Comparison of ENCODE assay signal across 9 mouse cellular contexts in the genomic region with DNA sequence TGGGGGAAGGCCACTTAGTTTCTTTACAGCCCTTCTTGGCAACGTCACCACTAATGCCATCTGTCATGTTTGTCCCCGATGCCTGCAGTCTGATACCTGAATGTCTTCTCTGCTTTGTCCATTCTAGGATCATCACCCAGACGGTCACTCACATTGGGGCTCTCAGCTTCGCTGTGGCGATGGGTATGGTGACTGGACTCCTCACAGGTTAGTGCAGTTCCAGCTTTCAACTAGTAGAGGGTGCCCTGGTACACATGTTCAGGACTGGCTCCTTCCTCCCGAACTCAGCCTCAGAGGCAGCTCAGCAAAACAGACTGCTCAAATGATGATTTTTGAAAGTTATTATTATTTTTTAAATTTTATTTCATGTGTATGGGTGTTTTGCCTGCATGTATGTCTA. TPM values are rescaled to one million over a fixed set of nuclear protein-coding genes. Genes with fewer than 3 reads are reported as not detected.
DNase-seq lines count a peak whose midpoint lies in the region; ATAC-seq and TF ChIP-seq lines count a peak whose summit lies in the region.
"Had no signal": no experiment of that assay in that cellular context is flagged by ENCODE, and none has a peak within 500 bp of the region (broad histone marks: within the 10 kb centered on the region; RNA-seq: fewer than 3 reads in every experiment).

No protein-coding gene starts in this region.

- POLR2A ChIA-PET in Patski (lab: Charles Lee): interaction anchor here (0.6 to 1.1 kb wide), 2 partner anchors 21 to 310 kb away, joined by 3 to 4 read pairs; no protein-coding TSS in a partner anchor

- in situ Hi-C loops in Patski (cut with MboI; ENCODE audit: low pct_unique_long_range_greater_than_20kb): no loop called here

- H3K9me3 ChIP-seq in kidney, embryonic 15.5 days (replicated peaks): no peaks in the 10 kb centered on the region
- no peaks in the 10 kb centered on the region for H3K9me3 ChIP-seq in limb, embryonic 10.5 days (replicated peaks)
- no peaks in the 10 kb centered on the region for H3K9me3 ChIP-seq in hindbrain, embryonic 13.5 days
- H3K9me3 ChIP-seq: neural tube, embryonic 12.5 days had no signal

- no peak overlapping the region for H3K27ac ChIP-seq in kidney, adult 2 months (ENCODE audit: insufficient read depth, low read depth, low read length)
- no peak overlapping the region for H3K27ac ChIP-seq in kidney, embryonic 15.5 days
- H3K27ac ChIP-seq in layer of hippocampus, adult 2 months: no peak overlapping the region
- no peak overlapping the region for H3K27ac ChIP-seq in limb, embryonic 10.5 days
- H3K27ac ChIP-seq in hindbrain, embryonic 13.5 days: no peak overlapping the region
- H3K27ac ChIP-seq: neural tube, embryonic 12.5 days had no signal

- no peaks in the 10 kb centered on the region for H3K36me3 ChIP-seq in kidney, adult 2 months (ENCODE audit: control insufficient read depth, insufficient read depth, low read length)
- peaks cover 21% of the 10 kb centered on the region for H3K36me3 ChIP-seq in kidney, embryonic 15.5 days
- peaks cover 30% of the 10 kb centered on the region for H3K36me3 ChIP-seq in limb, embryonic 10.5 days
- peaks cover 19% of the 10 kb centered on the region for H3K36me3 ChIP-seq in hindbrain, embryonic 13.5 days

- H3K4me1 ChIP-seq in kidney, adult 2 months (ENCODE audit: control insufficient read depth, insufficient read depth, low read length): no peaks in the 10 kb centered on the region
- H3K4me1 ChIP-seq in kidney, embryonic 15.5 days: no peaks in the 10 kb centered on the region
- H3K4me1 ChIP-seq in limb, embryonic 10.5 days: peaks cover 11% of the 10 kb centered on the region
- H3K4me1 ChIP-seq in hindbrain, embryonic 13.5 days (replicated peaks): 0 out of 2 replicates have a peak, but pooled peaks cover 3% of the 10 kb centered on the region

- no peak overlapping the region for H3K4me2 ChIP-seq in kidney, embryonic 15.5 days
- no peak overlapping the region for H3K4me2 ChIP-seq in hindbrain, embryonic 13.5 days
- H3K4me2 ChIP-seq: neural tube, embryonic 12.5 days had no signal

- CTCF ChIA-PET in Patski (lab: Charles Lee): interaction anchor here (0.8 to 1.3 kb wide), 6 partner anchors 8 to 21 kb away, joined by 3 to 14 read pairs (median 3); no protein-coding TSS in a partner anchor

- peak; percentile 31; the same call in 1 of the 2 replicates for TF ChIP-seq CTCF in kidney, adult 2 months (conservative IDR thresholded peaks at IDR 0.05; ENCODE audit: insufficient read depth, insufficient read length, low read depth, low read length)
- peak; percentile 87 for TF ChIP-seq CTCF in Patski (IDR thresholded peaks at IDR 0.05)
- TF ChIP-seq CTCF in layer of hippocampus, adult 2 months (conservative IDR thresholded peaks at IDR 0.05): peak; percentile 89

- TF ChIP-seq POLR2A in kidney, adult 2 months (IDR thresholded peaks at IDR 0.05; ENCODE audit: low read depth, low read length): no peak

- DNase-seq in kidney, adult 2 months: peak; percentile 73
- DNase-seq in Patski (ENCODE audit: low read depth, low spot score): no peak
- DNase-seq in cerebellum, postnatal 36 days: peak; percentile 72 to 79
- DNase-seq in layer of hippocampus, adult 2 months (ENCODE audit: low spot score in 2 of 2): peak; percentile 37 to 62
- peak; percentile 50 for DNase-seq in right cerebral cortex, postnatal 25 days
- no peak for DNase-seq in limb, embryonic 10.5 days (ENCODE audit: low spot score)

- WGBS in kidney, adult 2 months: 71% methylated on average over 6 of the region's 6 CpGs
- WGBS in kidney, embryonic 15.5 days: 77% methylated on average over 6 of the region's 6 CpGs
- WGBS in limb, embryonic 10.5 days: 81% methylated on average over 6 of the region's 6 CpGs
- WGBS in hindbrain, embryonic 13.5 days: 82% methylated on average over 6 of the region's 6 CpGs

- ATAC-seq in kidney, embryonic 15.5 days (replicated peaks; ENCODE audit: low FRiP score): no peak
- no peak for ATAC-seq in Patski
- no peak for ATAC-seq in hindbrain, embryonic 13.5 days (ENCODE audit: low FRiP score)

- no peak overlapping the region for H3K9ac ChIP-seq in kidney, embryonic 15.5 days
- H3K9ac ChIP-seq in hindbrain, embryonic 13.5 days: no peak overlapping the region
- H3K9ac ChIP-seq: neural tube, embryonic 12.5 days had no signal

- H3K27me3 ChIP-seq in kidney, adult 2 months (replicated peaks; ENCODE audit: control insufficient read depth, insufficient read depth, low read length): no peaks in the 10 kb centered on the region
- H3K27me3 ChIP-seq in kidney, embryonic 15.5 days: no peaks in the 10 kb centered on the region
- H3K27me3 ChIP-seq in Patski: no peaks in the 10 kb centered on the region
- no peaks in the 10 kb centered on the region for H3K27me3 ChIP-seq in limb, embryonic 10.5 days (ENCODE audit: low read depth, poor library complexity, severe bottlenecking)
- H3K27me3 ChIP-seq in hindbrain, embryonic 13.5 days: no peaks in the 10 kb centered on the region
- H3K27me3 ChIP-seq: neural tube, embryonic 12.5 days had no signal

- H3K4me3 ChIP-seq in kidney, adult 2 months (ENCODE audit: insufficient read depth, low read depth, low read length): no peak overlapping the region
- no peak overlapping the region for H3K4me3 ChIP-seq in kidney, embryonic 15.5 days (replicated peaks)
- no peak overlapping the region for H3K4me3 ChIP-seq in layer of hippocampus, adult 2 months
- H3K4me3 ChIP-seq in limb, embryonic 10.5 days: no peak overlapping the region
- H3K4me3 ChIP-seq in hindbrain, embryonic 13.5 days: no peak overlapping the region
- H3K4me3 ChIP-seq: neural tube, embryonic 12.5 days had no signal

RNA-seq across cellular contexts. Expression of a gene that starts 22.7 kb away (rescaled TPM):
- 90.1 and 115 TPM in 2 replicates for polyA plus RNA-seq in kidney, adult 2 months (2012; rRNA removed)
- polyA plus RNA-seq in kidney, embryonic 15.5 days (2015; fragmentation: Nextera tagmentation; extraction: Ambion mirVana): 173 and 174 TPM in 2 replicates
- polyA plus RNA-seq in Patski (2021): 98.5 TPM
- total RNA-seq in layer of hippocampus, adult 2 months (2021): 100 to 1,000 TPM; 102 to 108 TPM
- 129 and 133 TPM in 2 replicates for polyA plus RNA-seq in limb, embryonic 10.5 days (2016; fragmentation: Nextera tagmentation; extraction: Ambion mirVana)
- 211 and 212 TPM in 2 replicates for polyA plus RNA-seq in hindbrain, embryonic 13.5 days (2015; fragmentation: Nextera tagmentation; extraction: Ambion mirVana)

RNA-seq across cellular contexts. Expression of a gene that starts 27.8 kb away (rescaled TPM):
- 0.09 TPM in 1 of 2 replicates, not detected in the other for polyA plus RNA-seq in kidney, adult 2 months (2012; rRNA removed)
- 5.7 and 7.9 TPM in 2 replicates for polyA plus RNA-seq in kidney, embryonic 15.5 days (2015; fragmentation: Nextera tagmentation; extraction: Ambion mirVana)
- polyA plus RNA-seq in Patski (2021): 0.08 TPM
- total RNA-seq in layer of hippocampus, adult 2 months (2021): not detected
- polyA plus RNA-seq in limb, embryonic 10.5 days (2016; fragmentation: Nextera tagmentation; extraction: Ambion mirVana): 9.7 and 9.8 TPM in 2 replicates
- 1.3 and 2.3 TPM in 2 replicates for polyA plus RNA-seq in hindbrain, embryonic 13.5 days (2015; fragmentation: Nextera tagmentation; extraction: Ambion mirVana)

RNA-seq across cellular contexts. Expression of a gene that starts 31.3 kb away (rescaled TPM):
- polyA plus RNA-seq in kidney, adult 2 months (2012; rRNA removed): 172 and 319 TPM in 2 replicates
- polyA plus RNA-seq in kidney, embryonic 15.5 days (2015; fragmentation: Nextera tagmentation; extraction: Ambion mirVana): 404 and 429 TPM in 2 replicates
- 237 TPM for polyA plus RNA-seq in Patski (2021)
- 100 to 1,000 TPM; 237 to 277 TPM for total RNA-seq in layer of hippocampus, adult 2 months (2021)
- polyA plus RNA-seq in limb, embryonic 10.5 days (2016; fragmentation: Nextera tagmentation; extraction: Ambion mirVana): 299 and 383 TPM in 2 replicates
- 538 and 556 TPM in 2 replicates for polyA plus RNA-seq in hindbrain, embryonic 13.5 days (2015; fragmentation: Nextera tagmentation; extraction: Ambion mirVana)

RNA-seq across cellular contexts. Expression of a gene that starts 38.6 kb away (rescaled TPM):
- polyA plus RNA-seq in kidney, adult 2 months (2012; rRNA removed): 25.5 and 34.3 TPM in 2 replicates
- 82.7 and 83.9 TPM in 2 replicates for polyA plus RNA-seq in kidney, embryonic 15.5 days (2015; fragmentation: Nextera tagmentation; extraction: Ambion mirVana)
- 73.5 TPM for polyA plus RNA-seq in Patski (2021)
- total RNA-seq in layer of hippocampus, adult 2 months (2021): 10 to 100 TPM; 53.1 to 56.2 TPM
- 67.3 and 67.9 TPM in 2 replicates for polyA plus RNA-seq in limb, embryonic 10.5 days (2016; fragmentation: Nextera tagmentation; extraction: Ambion mirVana)
- 65.5 and 70.4 TPM in 2 replicates for polyA plus RNA-seq in hindbrain, embryonic 13.5 days (2015; fragmentation: Nextera tagmentation; extraction: Ambion mirVana)

RNA-seq across cellular contexts. Expression of a gene that starts 39.0 kb away (rescaled TPM):
- 8.5 and 10.8 TPM in 2 replicates for polyA plus RNA-seq in kidney, adult 2 months (2012; rRNA removed)
- 38.4 and 39.7 TPM in 2 replicates for polyA plus RNA-seq in kidney, embryonic 15.5 days (2015; fragmentation: Nextera tagmentation; extraction: Ambion mirVana)
- polyA plus RNA-seq in Patski (2021): 27.0 TPM
- 10 to 100 TPM; 43.4 to 43.8 TPM for total RNA-seq in layer of hippocampus, adult 2 months (2021)
- 38.1 and 48.2 TPM in 2 replicates for polyA plus RNA-seq in limb, embryonic 10.5 days (2016; fragmentation: Nextera tagmentation; extraction: Ambion mirVana)
- 112 and 115 TPM in 2 replicates for polyA plus RNA-seq in hindbrain, embryonic 13.5 days (2015; fragmentation: Nextera tagmentation; extraction: Ambion mirVana)

Comparison
In these comparisons a context has a peak if more than half of its experiments do, and no peak if none do; other contexts are left out.
1. DNase-seq: peak in kidney, adult 2 months (single experiment), cerebellum, postnatal 36 days (2 of 2), layer of hippocampus, adult 2 months (2 of 2) and right cerebral cortex, postnatal 25 days (single experiment); none in Patski (single experiment) and limb, embryonic 10.5 days (single experiment).
2. CTCF ChIP-seq: peak in every context shown above with its lines; median percentile 89 in layer of hippocampus, adult 2 months; 87 in Patski; 31 in kidney, adult 2 months.